In the genomic region with DNA sequence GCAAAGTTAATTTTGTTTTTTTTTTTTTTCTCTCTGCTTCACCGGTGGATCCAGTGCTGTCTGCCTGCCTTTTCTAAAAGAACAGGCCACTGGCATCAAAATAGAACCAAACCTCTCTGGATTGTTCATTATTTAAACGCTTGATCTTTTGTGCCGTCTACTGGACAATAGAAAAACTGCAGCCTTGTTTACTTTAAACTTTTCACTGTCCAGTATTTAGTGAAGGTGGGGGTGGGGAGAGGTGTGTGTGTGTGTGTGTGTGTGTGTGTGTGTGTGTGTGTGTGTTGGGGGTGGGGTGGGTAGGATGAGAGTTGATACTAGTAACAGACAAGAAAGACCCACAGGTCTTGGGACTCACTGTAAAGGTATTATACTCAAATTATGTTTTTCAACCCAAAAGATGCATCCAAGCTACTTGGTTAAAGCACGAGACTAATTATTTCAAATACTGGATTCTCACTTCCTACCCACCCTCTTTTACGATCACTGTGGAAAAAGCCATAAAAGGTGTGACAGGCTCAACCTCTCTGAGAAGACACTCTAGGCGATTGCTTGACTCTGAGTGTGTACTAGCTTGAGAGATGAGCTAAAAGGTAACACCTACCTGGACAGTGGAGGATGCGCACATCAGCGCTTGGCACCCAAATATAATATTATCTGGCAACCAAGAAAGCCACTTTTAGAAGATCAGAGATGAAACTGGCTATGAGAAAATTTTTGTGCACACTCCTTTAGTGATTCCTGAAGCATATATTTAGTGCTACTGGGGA, we compare ENCODE assay signal across 9 mouse cellular contexts. TPM values are rescaled to one million over a fixed set of nuclear protein-coding genes. Genes with fewer than 3 reads are reported as not detected.
DNase-seq lines count a peak whose midpoint lies in the region; ATAC-seq and TF ChIP-seq lines count a peak whose summit lies in the region.
"Had no signal": no experiment of that assay in that cellular context is flagged by ENCODE, and none has a peak within 500 bp of the region (broad histone marks: within the 10 kb centered on the region; RNA-seq: fewer than 3 reads in every experiment).

No protein-coding gene starts in this region.

- peak; percentile 25; the same call in 1 of the 2 replicates for TF ChIP-seq CTCF in cerebellum, adult 2 months (IDR thresholded peaks at IDR 0.05; ENCODE audit: borderline replicate concordance, insufficient read depth, low read depth, low read length)
- peak; percentile 51 for TF ChIP-seq CTCF in left cerebral cortex, adult 2 months (IDR thresholded peaks at IDR 0.05)

- no peaks in the 10 kb centered on the region for H3K4me1 ChIP-seq in cerebellum, adult 2 months (ENCODE audit: control insufficient read depth, insufficient read depth, low read length)

- intact Hi-C loops in left cerebral cortex, adult 2 months (cut with DNase I) = loop anchor here (5.0 to 10.0 kb wide), 8 partner anchors 178 to 1740 kb away; no protein-coding TSS in a partner anchor
- intact Hi-C loops in left cerebral cortex, postnatal 4 days (cut with DNase I) = loop anchor here (5.0 to 10.0 kb wide), 3 partner anchors 650 to 1570 kb away; no protein-coding TSS in a partner anchor

- no peak overlapping the region for H3K27ac ChIP-seq in cerebellum, adult 2 months (ENCODE audit: insufficient read depth, low read length)
- H3K27ac ChIP-seq in left cerebral cortex, adult 2 months = no peak overlapping the region
- H3K27ac ChIP-seq: liver, embryonic 15.5 days had no signal

- peak in 1 of 2 experiments; percentile 82 for DNase-seq in cerebellum, adult 2 months
- DNase-seq in left cerebral cortex, adult 2 months (ENCODE audit: extremely low spot score in 1 of 2, low spot score in 2 of 2) = no peak
- DNase-seq in left cerebral cortex, postnatal 4 days = no peak
- DNase-seq in c-Kit-positive CD71-positive TER-119-negative erythroid progenitor cells, embryonic 14.5 days (ENCODE audit: low read depth) = peak; percentile 29
- DNase-seq in lung, postnatal 10 days = peak; percentile 75
- no peak for DNase-seq in urinary bladder, postnatal 4 days (ENCODE audit: low spot score in 2 of 2)
- DNase-seq in right cerebral cortex, postnatal 10 days (ENCODE audit: low spot score in 2 of 2) = no peak

- H3K27me3 ChIP-seq in cerebellum, adult 2 months (ENCODE audit: control insufficient read depth, insufficient read depth, low read length) = no peaks in the 10 kb centered on the region

- 42% methylated on average over 8 of the region's 8 CpGs for WGBS in cerebellum, adult 2 months

- TF ChIP-seq POLR2A in cerebellum, adult 2 months (IDR thresholded peaks at IDR 0.05; ENCODE audit: borderline replicate concordance, insufficient read depth, low read length) = no peak

- H3K4me3 ChIP-seq in cerebellum, adult 2 months (replicated peaks; ENCODE audit: insufficient read depth, low read depth, low read length) = no peak overlapping the region
- no peak overlapping the region for H3K4me3 ChIP-seq in left cerebral cortex, adult 2 months
- H3K4me3 ChIP-seq: liver, embryonic 15.5 days had no signal

- no peak for ATAC-seq in cerebellum, adult (ENCODE audit: insufficient number of reproducible peaks, low FRiP score, low TSS enrichment)

RNA-seq across cellular contexts. Expression of gene Meis1, which starts 5.9 kb away (rescaled TPM):
- 45.9 and 46.3 TPM in 2 replicates for polyA plus RNA-seq in cerebellum, adult 2 months (2012; rRNA removed)
- 1 to 10 TPM; 4.8 to 4.9 TPM for total RNA-seq in left cerebral cortex, adult 2 months (2021)
- 1 to 10 TPM; 9.1 to 9.7 TPM for total RNA-seq in left cerebral cortex, postnatal 4 days (2021)

Comparison
In these comparisons a context has a peak if more than half of its experiments do, and no peak if none do; other contexts are left out.
1. DNase-seq: peak in c-Kit-positive CD71-positive TER-119-negative erythroid progenitor cells, embryonic 14.5 days (single experiment) and lung, postnatal 10 days (single experiment); none in left cerebral cortex, adult 2 months (0 of 2), left cerebral cortex, postnatal 4 days (single experiment), urinary bladder, postnatal 4 days (0 of 2) and right cerebral cortex, postnatal 10 days (0 of 2).